Mouse (Mus musculus) embryo, embryonic 11 days (tissue): ENCODE results near the gene Lypd6.

Source experiments
- DNase-seq: peaks from one replicate; pipeline ENCODE4 v3.0.0-alpha.2; 2015

Lypd6 gene

GRCm38 (mm10) chr2:50175709-50176108, 109.5 kb downstream of the Lypd6 start:
- no peak for DNase-seq

DNA sequence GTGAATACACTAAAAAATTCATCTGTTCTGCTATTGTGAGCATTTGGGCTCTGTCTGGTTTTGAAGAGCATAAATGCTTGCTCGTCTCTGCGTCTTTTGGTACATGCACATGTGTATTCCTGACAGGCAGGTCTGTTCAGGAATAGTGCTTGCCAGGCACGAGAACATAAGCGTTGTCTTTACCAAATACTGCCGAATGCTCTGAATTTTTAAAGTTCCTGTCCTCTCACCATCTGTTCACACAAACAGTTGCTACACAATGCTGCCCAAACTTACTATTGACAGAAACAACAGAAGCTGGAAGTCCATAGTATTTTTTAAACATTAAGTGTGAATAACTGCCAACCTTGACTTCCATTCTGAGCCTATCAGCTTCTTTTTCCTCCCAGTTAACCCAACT, 112.9 kb downstream of the Lypd6 start:
- no peak for DNase-seq

- no peak for DNase-seq
These were observed 114.2 kb downstream of the Lypd6 start for GRCm38 (mm10) chr2:50180423-50180822.

- DNase-seq = no peak
These were observed 115.1 kb downstream of the Lypd6 start for GRCm38 (mm10) chr2:50181332-50181731.

- DNase-seq = no peak
These were observed 120.6 kb downstream of the Lypd6 start for GRCm38 (mm10) chr2:50186711-50187405.

GRCm38 (mm10) chr2:50188856-50189255, 122.6 kb downstream of the Lypd6 start:
- no peak for DNase-seq

- no peak for DNase-seq
These were observed 130.5 kb downstream of the Lypd6 start for GRCm38 (mm10) chr2:50196681-50197080.

GRCm38 (mm10) chr2:50197801-50198200, 131.6 kb downstream of the Lypd6 start:
- DNase-seq = no peak

DNA sequence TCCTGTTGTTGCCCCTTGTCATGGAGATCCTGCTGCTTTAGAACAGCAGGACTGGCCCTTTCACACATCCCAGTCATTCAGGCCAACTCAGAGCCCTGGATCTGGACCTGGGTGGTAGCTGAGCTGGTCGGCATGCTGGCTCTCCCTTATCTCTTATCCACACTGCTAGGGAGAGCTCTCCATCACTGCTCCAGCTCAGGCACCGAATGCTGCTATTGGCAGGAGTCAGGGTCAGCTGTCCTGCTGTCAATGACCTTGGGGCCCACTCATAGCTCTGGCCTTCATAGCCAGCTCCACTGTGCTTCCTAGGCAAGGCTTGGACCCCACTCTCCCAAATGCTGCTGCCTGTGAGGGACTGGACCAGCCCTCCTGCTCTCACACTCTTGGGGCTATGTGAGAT, 134.3 kb downstream of the Lypd6 start:
- DNase-seq = no peak

- no peak for DNase-seq
These were observed 154.3 kb downstream of the Lypd6 start for GRCm38 (mm10) chr2:50220574-50220973.

DNA sequence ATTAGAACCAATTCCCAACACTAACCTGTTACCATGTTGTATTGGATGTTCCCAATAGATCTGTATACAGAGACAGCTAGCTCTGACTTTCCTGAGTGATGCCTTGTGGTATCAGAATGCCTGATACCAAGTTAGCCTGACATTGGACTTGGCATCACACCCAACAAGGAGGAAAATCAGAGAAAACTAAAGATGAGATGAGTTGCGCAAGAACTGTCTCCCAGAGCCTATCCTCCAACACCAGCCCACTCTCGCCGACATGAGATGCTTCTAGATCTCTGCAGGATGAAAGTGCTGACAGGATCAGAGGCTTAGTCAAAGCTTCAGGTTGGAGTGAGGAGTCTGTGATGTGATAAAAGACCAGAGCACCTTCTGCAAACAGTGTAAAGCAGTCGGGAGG, 158.8 kb downstream of the Lypd6 start:
- no peak for DNase-seq

- DNase-seq = no peak
These were observed 167.3 kb downstream of the Lypd6 start for GRCm38 (mm10) chr2:50233491-50233890.
